Mouse (Mus musculus): ENCODE results near the gene Specc1.

The Specc1 gene

DNA sequence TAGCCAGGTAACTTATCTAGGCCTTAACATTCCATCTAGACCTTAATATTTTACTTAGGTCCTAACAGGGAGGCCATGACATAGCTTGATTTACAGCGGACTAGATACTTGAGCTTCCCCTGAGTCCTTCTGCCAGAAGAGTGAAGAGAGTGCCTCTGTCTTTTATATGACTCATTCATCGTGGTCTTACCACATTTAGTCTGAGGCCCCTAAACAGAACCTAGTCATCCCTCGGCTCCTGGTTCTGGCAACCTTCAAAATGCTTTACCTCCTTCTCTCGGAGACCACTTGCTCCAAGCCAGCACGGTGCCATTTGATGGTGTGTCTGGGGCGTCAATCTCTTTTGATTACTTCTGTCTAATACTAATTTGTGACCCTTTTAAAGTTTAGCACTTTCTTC is 133.8 kb downstream of the Specc1 start:
- no peak for DNase-seq (ENCODE audit: low spot score in 2 of 2)

DNA sequence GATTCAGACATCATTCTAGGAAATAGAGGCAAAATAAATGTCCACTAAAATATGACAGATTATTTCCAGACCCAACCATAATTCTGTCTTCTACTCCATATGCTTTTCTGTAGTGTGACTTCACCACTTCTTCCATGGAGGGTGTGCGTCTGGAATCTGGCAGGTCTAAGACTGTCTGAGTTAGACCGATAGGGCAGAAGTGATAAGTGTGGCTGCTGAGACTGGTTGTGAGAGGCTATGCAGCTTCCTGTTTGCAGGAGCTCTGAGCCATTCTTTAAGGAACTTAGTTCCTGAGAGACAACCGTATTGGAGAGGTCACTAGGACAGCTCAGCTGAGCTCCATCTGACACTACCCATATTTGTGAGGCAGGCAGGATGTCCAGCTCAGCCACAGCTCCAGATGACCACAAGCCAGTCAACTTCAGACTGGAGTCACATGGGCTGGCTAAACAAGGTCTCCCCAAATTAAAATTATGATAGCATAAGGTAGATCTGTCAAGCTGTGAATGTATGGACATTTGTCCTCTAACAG is 146.9 kb downstream of the Specc1 start:
- no peak for DNase-seq (ENCODE audit: low spot score in 2 of 2)

DNA sequence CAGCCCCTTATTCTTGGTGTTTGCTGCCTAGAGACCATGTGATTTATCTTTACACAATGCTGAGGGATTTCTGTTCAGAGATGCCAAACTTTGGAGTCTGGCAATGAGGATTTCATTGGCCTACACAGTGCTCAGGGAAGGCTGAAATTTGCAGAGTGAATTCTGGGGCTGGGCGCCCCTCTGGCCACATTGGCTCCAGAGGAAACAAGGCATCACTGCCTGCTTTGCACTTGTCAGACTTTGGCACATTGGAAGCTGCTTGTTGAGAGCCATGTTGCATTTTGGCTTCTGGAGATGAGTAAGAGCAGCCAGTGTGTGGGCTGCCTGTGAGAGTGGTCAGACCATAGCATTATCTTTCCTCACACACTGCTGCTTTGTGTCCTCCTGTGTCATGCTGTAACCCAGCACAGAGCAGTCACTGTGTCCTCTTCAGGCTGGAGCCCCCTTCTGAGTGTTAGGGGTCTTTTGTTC is 149.9 kb downstream of the Specc1 start:
- peak; percentile 19 to 48 for DNase-seq (ENCODE audit: low spot score in 2 of 2)

DNA sequence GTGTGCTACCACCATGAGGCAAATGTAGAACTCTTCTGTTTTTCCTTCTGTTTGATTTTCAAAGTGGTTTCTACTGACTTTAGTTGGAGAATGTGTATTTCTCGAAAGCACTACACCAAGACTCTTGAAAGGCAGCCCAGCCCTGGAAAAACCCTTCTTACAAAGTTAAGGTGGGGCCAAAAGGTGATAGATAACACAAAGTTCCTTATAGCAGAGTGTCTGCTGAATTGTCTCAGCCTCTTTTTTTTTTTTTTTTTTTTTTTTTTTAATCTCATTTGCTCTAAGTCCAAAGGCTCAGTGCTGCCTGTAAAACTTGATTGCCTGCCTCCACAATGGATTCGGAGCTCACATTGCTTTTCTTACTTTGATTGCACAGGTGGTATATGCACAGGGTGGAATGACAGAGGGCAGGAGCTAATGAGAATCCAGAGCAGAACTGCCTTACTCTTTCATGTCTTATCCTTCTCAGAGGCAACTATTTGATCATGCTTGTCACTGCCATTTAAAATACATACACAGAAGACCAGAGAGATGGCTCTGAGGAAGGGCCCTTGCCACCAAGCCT is 150.8 kb downstream of the Specc1 start:
- no peak for DNase-seq (ENCODE audit: low spot score in 2 of 2)

DNA sequence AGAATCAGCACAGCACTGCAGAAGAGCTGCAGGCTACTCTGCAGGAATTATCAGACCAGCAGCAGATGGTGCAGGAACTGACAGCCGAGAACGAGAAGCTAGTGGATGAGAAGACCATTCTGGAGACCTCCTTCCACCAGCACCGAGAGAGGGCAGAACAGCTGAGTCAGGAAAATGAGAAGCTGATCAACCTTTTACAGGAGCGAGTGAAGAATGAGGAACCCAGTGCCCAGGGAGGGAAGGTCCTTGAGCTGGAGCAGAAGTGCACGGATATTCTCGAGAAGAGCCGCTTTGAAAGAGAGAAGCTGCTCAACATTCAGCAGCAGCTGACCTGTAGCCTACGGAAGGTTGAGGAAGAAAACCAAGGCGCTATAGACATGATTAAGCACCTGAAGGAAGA is 162.0 kb downstream of the Specc1 start:
- DNase-seq (ENCODE audit: low spot score in 2 of 2): no peak

DNA sequence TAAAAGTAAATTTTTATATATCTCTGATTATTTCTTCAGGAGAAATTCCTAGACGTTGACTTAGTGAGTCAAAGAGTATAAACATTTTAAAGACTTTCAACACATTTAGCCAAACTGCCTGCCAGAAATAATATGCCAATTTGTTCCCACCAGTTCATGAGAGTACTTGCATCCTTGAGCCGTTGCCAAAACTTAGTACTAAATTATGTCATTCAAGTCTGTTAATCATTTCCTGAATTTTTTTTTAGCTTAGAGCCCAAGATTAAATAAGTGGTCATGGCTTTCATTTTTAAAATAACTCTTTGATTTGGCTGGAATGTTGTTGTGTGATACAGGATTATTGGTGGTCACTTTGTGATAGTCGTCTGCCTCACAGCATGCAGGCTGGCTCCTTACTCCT is 163.3 kb downstream of the Specc1 start:
- no peak for DNase-seq (ENCODE audit: low spot score in 2 of 2)

DNA sequence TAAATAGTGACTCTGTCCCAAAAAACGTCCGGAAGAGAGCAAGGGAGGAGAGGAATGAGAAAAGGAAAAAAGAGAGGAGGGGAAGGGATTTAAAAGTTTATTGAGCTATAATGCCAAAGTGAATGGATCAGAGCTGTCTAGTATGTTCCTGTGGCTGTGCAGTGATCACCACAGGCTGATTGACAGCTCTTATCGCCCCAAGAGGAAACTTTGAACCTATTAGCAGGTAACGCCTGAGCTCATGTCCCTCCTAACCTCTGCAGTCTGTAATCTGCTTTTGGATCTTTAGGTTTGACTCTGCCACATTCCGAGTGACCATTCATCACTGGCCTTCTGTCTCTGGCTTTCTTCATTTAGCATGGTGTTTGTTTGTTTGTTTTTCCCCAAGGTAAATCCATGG is 164.8 kb downstream of the Specc1 start:
- no peak for DNase-seq (ENCODE audit: low spot score in 2 of 2)

DNA sequence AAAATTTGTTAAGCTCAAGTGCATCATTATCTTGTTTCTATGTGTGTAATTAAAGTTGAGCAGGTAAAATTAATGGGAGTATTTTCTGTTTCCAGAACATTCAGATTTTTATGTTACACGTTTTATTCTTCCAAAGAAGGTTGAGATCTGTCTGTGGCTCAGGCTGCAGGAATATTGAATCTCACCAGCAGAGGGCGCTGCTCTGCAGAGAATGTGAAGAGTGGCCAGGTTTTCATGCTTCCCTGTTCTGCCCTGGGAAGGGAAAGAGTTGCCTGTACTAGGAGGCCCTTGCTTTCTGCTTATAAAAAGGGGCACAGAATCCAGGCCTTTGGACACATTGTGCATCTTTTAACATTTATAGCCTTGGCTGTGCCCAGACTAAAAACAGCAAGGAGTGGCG is 171.1 kb downstream of the Specc1 start:
- peak; percentile 51 to 62 for DNase-seq (ENCODE audit: low spot score in 2 of 2)

DNA sequence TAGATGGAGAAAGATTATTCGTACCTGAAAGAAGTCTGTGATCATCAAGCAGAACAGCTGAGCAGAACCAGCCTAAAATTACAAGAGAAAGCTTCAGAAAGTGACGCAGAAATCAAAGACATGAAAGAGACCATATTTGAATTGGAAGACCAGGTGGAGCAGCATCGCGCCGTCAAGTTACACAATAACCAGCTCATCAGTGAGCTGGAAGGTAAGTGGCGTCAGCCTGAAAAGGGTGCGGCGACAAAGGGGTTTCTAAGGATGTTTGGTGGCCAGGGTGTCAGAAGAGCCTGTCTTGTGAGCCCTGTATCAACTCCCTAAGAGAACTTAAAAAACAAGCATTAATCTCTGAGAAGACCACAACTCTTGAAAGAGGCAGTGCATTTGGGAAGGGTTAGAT is 171.6 kb downstream of the Specc1 start:
- no peak for DNase-seq (ENCODE audit: low spot score in 2 of 2)

DNA sequence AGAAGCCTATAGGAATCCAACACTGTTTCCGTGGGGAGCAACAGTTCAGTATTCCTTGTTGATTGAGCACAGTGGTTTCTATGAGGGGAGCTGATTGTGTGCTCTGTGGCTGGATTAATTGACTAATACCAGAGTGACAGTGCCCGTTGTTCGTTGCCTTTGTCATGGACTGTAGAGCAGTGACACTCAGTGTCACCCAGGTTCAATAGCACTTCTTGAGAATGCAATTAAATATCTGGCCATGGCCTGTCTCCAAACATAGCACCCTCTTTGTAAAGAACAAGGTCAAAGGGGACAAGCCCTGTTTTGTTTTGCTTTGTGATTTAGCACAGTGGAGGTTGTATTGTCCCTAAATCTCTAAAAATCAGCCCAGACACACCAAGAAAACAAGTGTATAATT is 173.6 kb downstream of the Specc1 start:
- no peak for DNase-seq (ENCODE audit: low spot score in 2 of 2)

DNA sequence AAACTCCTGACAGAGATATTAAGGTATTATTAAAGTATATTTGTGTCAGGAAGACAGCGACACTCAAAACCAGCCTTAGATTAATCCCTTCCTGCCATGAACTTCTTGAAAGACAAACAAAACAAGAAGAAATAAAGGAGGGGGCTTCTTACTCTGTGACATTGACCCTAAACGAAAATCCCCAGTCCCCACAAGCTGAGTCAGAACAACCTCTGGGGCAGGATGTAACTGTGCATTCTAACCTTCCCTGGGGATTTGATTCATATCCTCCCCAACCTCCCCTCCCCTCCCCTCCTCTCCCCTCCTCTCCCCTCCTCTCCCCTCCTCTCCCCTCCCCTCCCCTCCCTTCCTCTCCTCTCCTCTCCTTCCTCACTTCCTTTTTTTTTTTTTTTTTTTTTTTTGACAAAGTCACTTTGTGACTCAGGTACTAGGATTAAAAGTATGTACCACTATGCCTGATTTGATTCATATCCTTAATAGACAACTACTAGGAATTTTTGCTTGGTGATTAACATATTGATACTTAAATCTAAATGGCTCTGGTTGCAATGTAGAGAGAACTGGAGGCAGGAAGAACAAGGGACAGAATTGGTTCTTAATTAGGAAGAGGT is 174.2 kb downstream of the Specc1 start:
- DNase-seq (ENCODE audit: low spot score in 2 of 2): no peak

DNA sequence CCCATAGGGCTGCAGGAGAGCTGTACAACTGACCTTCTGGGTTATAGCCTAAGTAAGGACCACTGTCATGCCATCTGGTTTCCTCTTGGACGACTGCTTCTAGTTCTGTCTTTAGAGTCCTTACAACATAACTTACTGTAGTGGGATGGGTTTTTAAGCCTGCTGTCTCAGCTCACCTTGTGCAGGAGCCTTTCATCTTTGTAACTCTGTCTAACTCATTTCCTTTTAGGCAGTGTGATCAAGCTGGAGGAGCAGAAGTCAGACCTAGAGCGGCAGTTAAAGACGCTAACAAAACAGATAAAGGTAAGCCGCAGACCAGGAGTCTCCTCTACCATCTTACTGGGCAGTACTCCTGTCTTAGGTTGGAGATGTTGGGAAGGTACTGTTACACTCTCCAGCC is 175.0 kb downstream of the Specc1 start:
- no peak for DNase-seq (ENCODE audit: low spot score in 2 of 2)

DNA sequence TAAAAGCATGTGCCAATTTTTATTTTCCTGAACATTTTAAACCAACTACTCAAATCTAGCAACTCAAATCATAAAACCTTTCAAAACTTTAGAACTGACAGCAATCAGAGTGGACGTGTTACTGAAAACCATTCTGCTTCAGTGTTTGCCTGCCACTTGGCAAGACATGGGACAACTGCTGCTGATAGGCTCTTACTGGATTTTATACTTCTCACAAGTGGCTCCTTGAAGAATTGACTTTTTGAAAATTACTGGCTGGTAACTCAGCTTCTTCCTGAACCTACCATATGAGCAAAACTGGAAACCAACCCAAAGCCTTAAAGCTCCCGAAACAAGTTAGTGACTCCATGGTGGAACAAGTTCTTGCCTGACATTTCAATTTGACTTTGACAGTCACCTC is 177.6 kb downstream of the Specc1 start:
- DNase-seq (ENCODE audit: low spot score in 2 of 2): no peak

DNA sequence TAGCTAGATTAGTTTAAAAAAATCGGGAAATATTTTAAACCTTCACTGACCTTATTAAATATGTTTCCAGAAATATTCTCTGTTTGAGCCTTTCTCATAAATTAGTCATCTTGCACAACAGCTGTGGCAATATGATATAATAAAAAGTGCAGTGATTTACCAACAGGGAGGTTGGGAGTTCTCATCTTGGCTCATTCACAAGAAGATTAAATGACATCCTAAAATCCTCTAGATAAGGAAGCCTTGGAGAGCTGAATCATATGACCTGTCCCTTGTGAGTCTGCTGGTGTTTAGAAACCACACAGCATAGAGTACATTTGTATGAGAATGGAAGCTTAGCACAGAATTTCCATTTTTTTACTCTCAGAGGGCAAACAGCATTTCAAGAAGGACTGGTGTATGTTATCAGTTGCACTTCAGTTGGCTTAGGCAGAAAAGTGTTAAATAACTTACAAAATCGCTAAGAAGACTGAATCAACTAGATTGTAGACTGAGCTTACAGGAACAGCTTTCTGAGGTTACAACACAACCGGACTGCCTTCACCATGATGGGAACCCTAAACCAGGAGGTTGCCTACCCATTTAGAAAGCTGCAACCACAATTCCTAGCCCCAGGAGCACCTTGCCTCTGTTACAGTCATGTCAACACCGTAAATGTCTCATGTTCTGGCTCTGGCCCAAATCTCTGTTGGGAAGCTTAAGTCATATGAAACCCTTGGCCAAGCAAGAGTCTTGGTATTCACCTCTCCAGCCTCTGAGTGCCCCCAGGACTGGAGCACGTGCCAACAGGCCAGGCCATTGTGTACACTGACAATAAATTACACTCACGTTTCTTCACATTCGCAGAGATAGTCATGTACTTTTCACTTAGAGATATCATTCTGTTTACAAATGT is 188.9 kb downstream of the Specc1 start:
- no peak for DNase-seq (ENCODE audit: low spot score in 2 of 2)

DNA sequence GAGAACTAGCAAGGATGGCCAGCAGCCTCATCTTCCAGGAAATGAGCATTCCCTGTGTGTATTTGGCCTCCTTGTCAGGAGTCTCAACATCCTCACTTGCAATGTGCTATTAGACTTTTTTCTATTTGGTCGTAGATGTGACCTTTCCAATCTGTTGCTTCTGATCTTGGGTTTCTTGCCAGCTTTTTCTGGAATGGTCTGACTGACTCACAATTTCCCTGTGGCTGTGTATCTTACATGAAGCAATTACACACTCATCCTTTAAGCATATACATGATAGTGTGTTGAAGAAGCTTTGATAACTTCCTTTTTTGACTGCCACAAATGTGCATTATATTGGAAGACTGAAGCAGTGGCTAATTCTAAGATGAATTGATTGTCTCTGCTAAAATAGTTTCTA is 190.1 kb downstream of the Specc1 start:
- no peak for DNase-seq (ENCODE audit: low spot score in 2 of 2)

DNA sequence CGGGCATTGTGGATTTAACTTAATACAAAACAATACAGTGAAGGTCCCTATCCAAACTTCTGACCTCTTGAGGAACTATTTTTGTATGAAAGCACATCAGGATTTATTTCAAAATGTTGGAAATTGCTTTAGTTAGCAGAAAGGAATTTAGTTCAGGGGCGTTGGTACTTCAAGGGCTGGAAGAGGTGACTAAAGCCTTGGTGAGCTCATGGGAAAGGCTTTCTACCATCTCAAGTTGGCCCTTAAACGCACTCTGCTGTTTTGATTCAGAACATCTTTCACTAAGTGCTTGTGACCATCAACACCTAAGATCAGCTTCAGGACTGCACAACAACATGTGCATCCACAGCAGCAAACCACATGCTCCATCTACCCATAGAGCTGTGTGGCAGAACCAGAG is 191.5 kb downstream of the Specc1 start:
- DNase-seq (ENCODE audit: low spot score in 2 of 2): no peak

DNA sequence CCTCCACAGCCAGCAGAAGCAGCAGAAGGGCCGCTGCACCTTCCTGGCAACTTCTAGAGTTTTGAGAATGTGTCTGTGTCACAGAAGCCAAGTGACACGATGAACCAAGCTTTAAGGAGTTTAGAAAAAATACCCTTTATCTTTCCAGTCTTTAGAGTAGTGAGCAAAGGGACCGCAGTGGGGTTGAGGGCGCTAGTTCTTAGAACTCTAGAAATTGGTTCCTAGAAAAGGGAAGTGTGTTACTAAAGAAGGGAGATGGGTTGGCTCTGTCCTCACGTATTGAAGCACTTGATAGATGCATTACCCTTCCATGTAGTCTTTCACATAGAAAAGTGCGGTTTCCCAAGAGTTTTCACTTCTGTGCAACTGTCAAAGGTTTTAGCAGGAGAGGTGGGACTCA is 191.9 kb downstream of the Specc1 start:
- DNase-seq (ENCODE audit: low spot score in 2 of 2): no peak

DNA sequence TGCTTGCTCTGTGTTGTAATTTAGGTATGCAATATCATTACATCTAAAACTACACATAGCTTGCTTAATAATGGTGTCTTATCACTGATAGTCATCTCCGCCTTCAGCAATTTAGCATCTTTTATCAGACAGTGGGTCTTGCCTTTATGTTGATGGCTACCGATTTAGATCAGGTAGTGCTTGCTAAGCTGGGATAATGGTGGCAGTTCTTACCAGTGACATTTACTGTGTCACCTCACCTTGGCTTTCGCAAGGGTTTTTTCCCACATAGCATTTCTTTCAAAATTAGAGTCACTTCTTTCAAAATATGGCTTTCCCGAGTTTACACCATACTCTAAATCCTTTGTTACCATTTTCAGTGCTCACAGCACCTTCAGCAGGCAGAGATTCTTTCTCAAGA is 196.5 kb downstream of the Specc1 start:
- DNase-seq (ENCODE audit: low spot score in 2 of 2): no peak

DNA sequence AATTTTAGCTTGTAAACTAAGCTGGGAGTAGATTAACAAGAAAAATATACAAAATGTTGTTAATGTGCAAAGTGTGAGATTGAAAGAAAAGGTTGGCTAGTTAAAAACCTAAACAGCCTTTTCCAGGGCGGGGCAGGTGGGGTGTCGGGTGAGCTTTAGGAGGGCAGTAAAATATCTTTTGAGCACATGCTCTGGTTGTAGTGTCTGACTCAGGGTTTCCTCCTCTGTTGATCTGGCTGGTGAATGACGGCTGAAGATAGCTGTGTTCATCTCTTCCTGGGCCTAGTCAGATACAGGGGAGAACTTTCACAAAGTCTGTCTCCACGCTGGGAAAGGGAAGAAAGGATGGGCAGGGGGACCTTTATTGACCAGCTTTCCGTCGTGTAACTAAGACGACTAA is 203.2 kb downstream of the Specc1 start:
- DNase-seq (ENCODE audit: low spot score in 2 of 2): no peak

DNA sequence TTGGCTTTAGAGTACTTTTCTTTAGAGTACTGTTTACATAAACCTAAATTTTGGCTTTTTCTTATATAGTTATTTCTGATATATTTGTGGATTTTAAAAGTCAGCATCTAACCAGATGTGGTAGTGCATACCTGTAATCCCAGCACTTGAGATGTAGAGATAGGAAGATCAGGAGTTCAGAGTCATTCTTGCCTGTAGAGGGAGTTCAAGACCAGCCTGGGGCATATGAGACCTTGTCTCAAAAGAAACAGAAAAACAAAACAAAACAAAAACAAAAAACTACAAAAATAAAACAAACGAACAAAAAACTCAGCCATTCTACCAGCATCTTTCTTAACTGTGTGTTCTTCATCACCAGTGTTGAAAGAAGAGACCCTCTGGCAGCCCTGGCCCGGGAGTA is 204.9 kb downstream of the Specc1 start:
- DNase-seq (ENCODE audit: low spot score in 2 of 2): no peak

DNA sequence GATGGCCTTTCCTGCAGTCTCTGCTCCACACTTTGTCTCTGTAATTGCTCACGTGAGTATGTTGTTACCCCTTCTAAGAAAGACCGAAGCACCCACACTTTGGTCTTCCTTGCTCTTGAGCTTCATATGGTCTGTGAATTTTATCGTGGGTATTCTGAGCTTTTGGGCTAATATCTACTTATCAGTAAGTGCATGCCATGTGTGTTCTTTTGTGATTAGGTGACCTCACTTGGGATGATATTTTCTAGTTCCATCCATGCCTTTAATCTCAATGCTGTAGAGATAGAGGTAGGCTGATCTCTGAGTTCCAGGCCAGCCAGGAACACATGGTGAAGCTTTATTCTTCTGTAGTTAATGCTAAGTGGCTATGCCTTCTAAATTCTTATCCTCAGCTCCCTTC is 207.8 kb downstream of the Specc1 start:
- no peak for DNase-seq (ENCODE audit: low spot score in 2 of 2)

DNA sequence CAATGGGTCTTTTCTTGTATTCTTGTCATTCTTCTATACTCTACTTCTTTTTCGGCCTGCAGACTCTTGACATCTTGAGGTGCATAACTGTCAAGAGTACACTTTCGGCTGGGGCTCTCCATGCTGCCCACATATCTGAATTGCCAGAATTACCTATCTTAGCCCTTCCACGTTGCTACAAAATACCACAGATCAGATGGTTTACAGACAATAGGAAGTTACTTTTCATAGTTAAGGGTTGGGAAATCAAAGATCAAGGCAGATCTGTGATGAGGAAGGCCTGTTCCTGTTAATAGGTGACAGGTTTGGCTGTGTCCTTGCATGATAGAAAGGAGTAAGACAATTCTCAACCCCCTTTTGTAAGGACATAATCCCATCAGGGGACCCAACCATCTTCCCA is 209.9 kb downstream of the Specc1 start:
- DNase-seq (ENCODE audit: low spot score in 2 of 2): no peak

DNA sequence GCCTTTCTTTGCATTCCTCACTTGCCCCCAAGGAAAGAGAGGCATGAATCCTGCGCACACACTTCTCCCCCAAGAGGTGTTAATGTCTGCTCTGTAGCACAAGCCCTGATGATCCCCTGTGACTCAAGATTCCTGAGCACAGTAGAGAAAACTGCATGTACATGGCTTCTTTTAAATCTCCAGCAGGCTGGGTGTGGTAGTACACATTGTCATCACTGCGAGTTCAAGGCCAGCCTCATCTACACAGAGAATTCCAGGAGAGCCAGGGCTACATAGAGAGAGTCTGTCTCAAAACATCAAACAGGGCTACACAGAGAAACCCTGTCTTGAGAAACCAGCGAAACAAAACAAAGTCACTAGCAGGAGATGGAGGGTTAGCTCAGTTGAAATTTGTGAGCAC is 211.6 kb downstream of the Specc1 start:
- no peak for DNase-seq (ENCODE audit: low spot score in 2 of 2)

All from right cerebral cortex, postnatal 36 days (tissue).